Mouse (Mus musculus) G1E (cell line): ENCODE measurements around the gene Kcnk12. TPM values are rescaled to one million over a fixed set of nuclear protein-coding genes. Genes with fewer than 3 reads are reported as not detected.

Experiments used
- ATAC-seq: 2 replicates; pipeline ENCODE4 v1.8.0; 2016; ENCODE audit warnings: mild to moderate bottlenecking; ENCODE audit not compliant: insufficient number of reproducible peaks, poor library complexity, low FRiP score, severe bottlenecking; ENCODE audit errors: extremely low read depth
- DNase-seq: peaks from one replicate; pipeline ENCODE4 v3.0.0; 2012; ENCODE audit warnings: low spot score
- H3K27me3 ChIP-seq: 2 replicates; pipeline ENCODE4 v1.6.1; 2012; ENCODE audit warnings: mild to moderate bottlenecking, low read length, inconsistent platforms; ENCODE audit not compliant: insufficient read depth
- H3K36me3 ChIP-seq: replicated peaks from 2 replicates; pipeline ENCODE3; 2012; ENCODE audit warnings: mild to moderate bottlenecking, inconsistent platforms
- H3K4me1 ChIP-seq: 2 replicates; pipeline ENCODE4 v1.6.1; 2012; ENCODE audit warnings: low read depth, low read length, inconsistent platforms, mixed read lengths; ENCODE audit not compliant: insufficient read depth
- H3K4me3 ChIP-seq: 2 replicates; pipeline ENCODE4 v1.5.1; 2012; ENCODE audit warnings: low read depth, mild to moderate bottlenecking, inconsistent platforms, low read length, moderate library complexity, mixed read lengths
- H3K9me3 ChIP-seq: replicated peaks from 2 replicates; pipeline ENCODE4 v1.6.1; 2012; ENCODE audit warnings: inconsistent platforms
- CTCF ChIP-seq: IDR thresholded peaks from 2 replicates; pipeline ENCODE4 v1.5.1; 2012; ENCODE audit warnings: low read depth, low read length, inconsistent platforms, mixed read lengths
- GATA1 ChIP-seq: IDR thresholded peaks from 2 replicates; pipeline ENCODE4 v1.6.1; 2012; ENCODE audit warnings: borderline replicate concordance, low read length, inconsistent platforms, mixed read lengths
- GATA2 ChIP-seq: IDR thresholded peaks from 2 replicates; pipeline ENCODE4 v1.6.1; 2012; ENCODE audit warnings: low read depth, low read length, inconsistent platforms, borderline replicate concordance
- POLR2AphosphoS5 ChIP-seq: IDR thresholded peaks from 2 replicates; pipeline ENCODE4 v1.6.1; 2012; ENCODE audit warnings: low read depth, low read length, inconsistent platforms; ENCODE audit not compliant: insufficient replicate concordance
- TAL1 ChIP-seq: conservative IDR thresholded peaks from 2 replicates; pipeline ENCODE4 v1.6.1; 2012; ENCODE audit warnings: low read depth, low read length, inconsistent platforms, mixed read lengths
- polyA plus RNA-seq: library from polyadenylated mRNA; stranded (reverse); fragments of >175 nt; gene quantifications from 2 replicates; pipeline ENCODE4 v1.2.3, GENCODE M21; 2012
- total RNA-seq, 2 experiments: library from RNA; stranded (forward) in 1 of 2; stranded (reverse) in 1 of 2; fragments of 200-1000 nt in 1 of 2; fragments of >200 nt in 1 of 2; fragmentation: Nextera tagmentation in 1 of 2; gene quantifications; 2 replicates each; pipeline ENCODE4 v1.2.3; 2014 to 2017

Kcnk12 gene
- total and polyA plus RNA-seq, 3 experiments = not detected

GRCm38 (mm10) chr17:87760315-87760714 lies 37.5 kb downstream of the Kcnk12 start:
- ATAC-seq (no peak), DNase-seq (no peak)
- peaks cover 8% of the 10 kb centered on the region for H3K9me3 ChIP-seq
- no peaks in the 10 kb centered on the region for H3K4me1 ChIP-seq
- TF ChIP-seq GATA2 (no peak), CTCF (no peak), POLR2AphosphoS5 (no peak), GATA1 (no peak), TAL1 (no peak)
- H3K27me3 ChIP-seq = no peaks in the 10 kb centered on the region
- H3K36me3 ChIP-seq = no peaks in the 10 kb centered on the region
- no peak overlapping the region for H3K4me3 ChIP-seq

- peaks cover 23% of the 10 kb centered on the region for H3K9me3 ChIP-seq
- no peak for ATAC-seq
- no peak for DNase-seq
- no peaks in the 10 kb centered on the region for H3K4me1 ChIP-seq
- H3K4me3 ChIP-seq = peak overlapping the region; percentile 38; the same call in 1 of the 2 replicates
- H3K36me3 ChIP-seq = no peaks in the 10 kb centered on the region
- H3K27me3 ChIP-seq = no peaks in the 10 kb centered on the region
- no peak for TF ChIP-seq TAL1
- no peak for TF ChIP-seq GATA2
- TF ChIP-seq POLR2AphosphoS5 = no peak
- no peak for TF ChIP-seq CTCF
- no peak for TF ChIP-seq GATA1
These were observed 51.6 kb downstream of the Kcnk12 start for GRCm38 (mm10) chr17:87745926-87746888.

GRCm38 (mm10) chr17:87744985-87745925 lies 52.5 kb downstream of the Kcnk12 start:
- TF ChIP-seq GATA1 (no peak), POLR2AphosphoS5 (no peak), TAL1 (no peak), CTCF (no peak)
- H3K4me3 ChIP-seq = no peak overlapping the region
- ATAC-seq = no peak
- no peaks in the 10 kb centered on the region for H3K36me3 ChIP-seq
- H3K27me3 ChIP-seq = no peaks in the 10 kb centered on the region
- H3K9me3 ChIP-seq = peaks cover 23% of the 10 kb centered on the region
- H3K4me1 ChIP-seq = no peaks in the 10 kb centered on the region
- DNase-seq = no peak

- H3K36me3 ChIP-seq = no peaks in the 10 kb centered on the region
- no peak for ATAC-seq
- no peak for TF ChIP-seq POLR2AphosphoS5
- TF ChIP-seq GATA2 = no peak
- no peak for TF ChIP-seq GATA1
- TF ChIP-seq CTCF = no peak
- TF ChIP-seq TAL1 = no peak
- H3K27me3 ChIP-seq = no peaks in the 10 kb centered on the region
- DNase-seq = no peak
- H3K9me3 ChIP-seq = no peaks in the 10 kb centered on the region
- H3K4me1 ChIP-seq = no peaks in the 10 kb centered on the region
- no peak overlapping the region for H3K4me3 ChIP-seq
These were observed 58.0 kb downstream of the Kcnk12 start for GRCm38 (mm10) chr17:87739835-87740234.

- TF ChIP-seq GATA2 (no peak), POLR2AphosphoS5 (no peak), GATA1 (no peak)
These were observed 60.6 kb downstream of the Kcnk12 start for GRCm38 (mm10) chr17:87737144-87737543.

GRCm38 (mm10) chr17:87734471-87734870 lies 63.3 kb downstream of the Kcnk12 start:
- DNase-seq = no peak
- Histone ChIP-seq H3K4me1 (no peaks in the 10 kb centered on the region), H3K4me3 (no peak overlapping the region), H3K27me3 (no peaks in the 10 kb centered on the region), H3K36me3 (no peaks in the 10 kb centered on the region), H3K9me3 (no peaks in the 10 kb centered on the region)
- no peak for ATAC-seq
- no peak for TF ChIP-seq GATA1

More at GRCm38 (mm10) chr17:87737144-87737543, 60.6 kb downstream of the Kcnk12 start:
- no peak for DNase-seq
- Histone ChIP-seq H3K27me3 (no peaks in the 10 kb centered on the region), H3K36me3 (no peaks in the 10 kb centered on the region), H3K4me1 (no peaks in the 10 kb centered on the region), H3K4me3 (no peak overlapping the region), H3K9me3 (no peaks in the 10 kb centered on the region)
- no peak for ATAC-seq
